Mouse (Mus musculus) megakaryocyte, adult 5-6 weeks (primary cell): ENCODE measurements at regions not wholly inside any gene's neighbourhood (a gene's known extent, or its start where the extent isn't known, plus 50 kb on each side); places are given as distances from the start of the nearest gene placed in this dataset.
A peak's percentile ranks its signal among the peaks of the same experiment; 100 is the strongest.

ENCODE experiments used
- ATAC-seq: 2 replicates; pipeline ENCODE4 v1.8.0; 2016; ENCODE audit warnings: mild to moderate bottlenecking, inconsistent platforms; ENCODE audit not compliant: poor library complexity, severe bottlenecking

DNA sequence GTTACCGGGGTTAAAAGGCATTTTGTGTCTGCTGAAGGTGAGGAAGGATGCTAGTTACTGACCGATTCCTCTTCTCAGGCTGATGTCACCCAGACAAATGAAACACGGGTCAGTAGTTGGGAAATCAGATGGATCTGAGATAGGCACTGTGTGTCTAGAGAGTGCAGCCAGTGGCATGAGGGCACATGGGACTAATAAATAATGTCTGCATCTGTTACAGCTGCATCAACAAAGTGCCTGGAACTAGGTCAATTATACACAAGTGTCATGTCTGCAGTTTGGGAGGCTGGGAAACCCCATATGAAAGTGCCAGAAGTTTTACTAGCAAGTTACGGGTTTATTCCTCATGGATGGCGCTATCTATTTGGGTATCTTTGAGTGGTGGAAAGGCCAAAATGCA, 68.8 kb downstream of the Cxcl12 start:
- no peak for ATAC-seq

DNA sequence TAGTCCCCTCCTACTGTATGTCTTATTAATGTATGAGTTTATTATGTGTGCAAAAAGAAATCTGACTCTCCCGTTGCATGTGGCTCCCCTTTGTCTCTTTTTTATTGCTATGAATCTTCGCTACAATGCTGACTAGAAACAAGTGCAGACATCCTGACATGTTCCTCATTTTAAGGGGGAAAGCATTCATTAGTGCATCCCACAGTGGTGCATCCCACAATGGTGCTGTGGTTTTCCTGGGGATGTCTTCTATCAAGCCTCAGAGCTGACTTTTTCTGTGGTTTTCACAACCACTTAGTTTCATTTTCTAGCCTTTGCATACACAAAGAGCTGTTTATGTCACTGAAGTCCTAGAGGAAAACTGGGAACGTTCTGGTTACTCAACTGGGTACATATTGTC, 72.9 kb downstream of the Cxcl12 start:
- ATAC-seq: peak; percentile 18; the same call in 1 of the 2 replicates

DNA sequence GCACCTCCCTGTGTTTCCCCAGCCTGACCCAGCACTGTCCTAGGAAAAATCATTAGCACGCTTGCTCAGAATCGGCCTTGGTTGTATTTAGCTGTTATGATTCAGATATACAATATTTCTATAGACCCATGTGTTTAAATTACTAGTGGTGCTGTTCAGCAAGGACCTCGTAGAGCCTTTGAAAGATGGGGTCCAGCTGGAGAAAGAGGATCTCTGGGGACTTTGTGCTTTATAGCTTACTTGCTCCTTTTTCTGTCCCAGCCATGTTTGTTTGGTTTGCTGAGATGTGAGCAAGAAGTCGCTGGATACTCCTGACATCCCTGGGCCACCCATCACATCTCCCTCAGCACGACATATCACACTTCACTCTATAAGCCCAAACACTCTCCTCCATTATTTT, 77.1 kb downstream of the Cxcl12 start:
- no peak for ATAC-seq

DNA sequence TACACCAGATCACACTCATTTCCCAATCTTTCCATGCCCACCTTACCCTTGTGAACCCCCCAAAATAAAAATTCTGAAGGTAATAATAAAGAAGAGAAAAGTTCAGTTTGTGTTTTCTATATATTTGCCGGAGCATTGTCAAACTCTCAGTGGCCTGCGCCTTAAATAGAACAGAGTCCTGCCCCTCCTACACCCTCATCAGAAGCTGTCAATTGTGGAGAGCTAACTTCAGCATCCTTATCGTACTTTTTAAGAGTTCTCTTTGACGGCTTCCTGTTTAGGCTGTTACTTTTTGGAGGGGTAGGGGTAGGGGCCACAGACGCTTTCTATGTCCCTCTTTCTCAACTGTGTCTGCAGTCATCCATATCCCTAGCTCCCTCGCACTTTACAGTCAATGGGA, 77.5 kb downstream of the Cxcl12 start:
- no peak for ATAC-seq

DNA sequence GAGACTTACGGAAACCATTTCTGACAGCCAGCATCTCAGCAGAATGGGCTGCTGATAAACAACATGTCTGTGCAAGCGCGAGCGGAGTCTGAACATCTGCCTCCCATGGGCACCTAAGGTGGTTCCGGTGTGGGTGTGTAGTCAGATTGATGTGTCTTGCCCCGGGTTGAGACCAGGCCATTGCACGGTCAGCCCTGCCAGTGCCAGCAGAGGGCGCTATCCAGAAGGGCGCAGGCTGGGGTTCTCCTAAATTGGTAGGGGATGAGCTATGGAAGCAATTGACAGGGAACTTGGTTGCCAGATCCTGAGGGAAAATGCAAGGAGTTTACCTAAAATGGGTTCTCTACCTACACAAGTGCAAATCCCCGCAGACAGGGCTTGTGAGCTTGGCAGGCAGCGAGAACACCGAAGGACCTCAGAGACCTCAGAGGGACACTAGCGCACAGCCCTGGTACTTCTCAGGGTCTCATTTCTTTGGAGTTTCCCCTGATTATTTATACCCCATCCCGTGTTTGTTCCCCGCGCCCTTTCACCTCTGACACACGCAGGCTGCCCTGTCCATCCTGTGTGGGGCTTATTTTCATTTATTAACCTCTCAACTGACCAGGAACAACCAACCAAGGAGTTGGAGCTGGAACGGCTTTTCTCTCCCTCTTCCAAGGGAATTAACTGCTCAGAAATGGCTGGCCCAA, 81.0 kb downstream of the Cxcl12 start:
- ATAC-seq: peak; percentile 66; the same call in 1 of the 2 replicates

DNA sequence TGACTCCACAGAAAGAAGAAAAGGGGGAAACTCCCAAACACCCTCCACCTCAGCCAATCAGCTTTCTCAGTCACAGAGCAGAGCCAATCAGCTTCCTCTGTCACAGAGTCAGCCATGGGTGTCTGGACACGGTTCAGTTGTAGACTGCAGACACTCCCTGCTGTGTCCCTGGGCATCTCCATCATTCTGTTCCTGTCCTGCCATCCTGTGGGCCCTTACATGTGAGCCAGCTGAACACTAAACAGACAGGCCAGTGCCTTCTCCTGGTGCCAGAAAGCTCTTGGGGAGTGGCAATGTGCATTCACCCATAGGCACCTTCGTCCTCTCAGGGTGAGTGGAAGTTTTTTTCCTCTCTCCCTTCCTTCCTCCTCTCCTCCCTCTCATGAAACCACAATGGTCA, 81.7 kb downstream of the Cxcl12 start:
- no peak for ATAC-seq

DNA sequence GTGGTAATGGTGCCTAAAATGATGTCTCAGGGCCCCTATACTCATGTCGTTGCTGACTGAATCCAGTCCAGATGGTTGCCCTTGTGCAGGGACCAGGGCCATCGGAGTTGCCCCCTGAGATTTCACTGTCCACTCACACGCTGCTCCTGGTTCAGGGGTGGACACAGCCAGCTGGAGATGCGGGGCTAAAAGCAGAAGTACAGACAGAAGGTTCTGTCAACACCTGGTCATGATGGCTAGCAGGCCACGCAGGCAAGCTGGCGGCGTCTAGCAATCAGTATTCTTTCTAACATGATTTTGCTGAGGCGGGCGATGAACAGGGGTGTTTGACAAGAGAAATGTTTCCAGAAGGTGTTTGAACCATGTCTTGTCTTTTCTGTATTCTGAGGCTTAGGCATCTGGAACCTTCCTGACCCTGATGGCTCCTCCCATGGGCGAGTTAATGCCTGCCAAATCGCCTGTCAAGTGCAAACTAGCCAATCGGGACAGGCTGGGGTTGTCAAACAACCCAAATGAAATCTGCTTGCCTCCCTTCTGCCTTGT, 83.1 kb downstream of the Cxcl12 start:
- ATAC-seq: no peak

DNA sequence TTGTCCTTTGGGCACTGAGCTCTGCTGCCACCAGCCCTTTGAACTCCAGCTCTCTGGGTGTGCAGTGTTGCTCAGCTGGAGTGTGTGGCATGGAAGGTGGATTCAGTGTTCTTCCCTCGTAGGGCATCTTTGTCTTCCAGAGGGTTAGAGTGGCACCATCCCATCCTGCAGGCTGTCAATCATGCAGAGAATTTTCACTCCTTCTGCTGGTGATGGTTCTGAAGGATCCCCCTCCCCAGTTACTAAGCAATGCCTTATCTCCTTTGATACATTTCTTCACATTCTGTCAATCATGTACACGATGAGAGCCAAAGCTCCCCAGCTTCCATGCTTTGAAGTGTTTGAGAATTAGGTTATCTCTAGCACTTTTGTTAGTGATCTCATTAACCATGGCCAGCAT, 84.0 kb downstream of the Cxcl12 start:
- ATAC-seq: no peak

DNA sequence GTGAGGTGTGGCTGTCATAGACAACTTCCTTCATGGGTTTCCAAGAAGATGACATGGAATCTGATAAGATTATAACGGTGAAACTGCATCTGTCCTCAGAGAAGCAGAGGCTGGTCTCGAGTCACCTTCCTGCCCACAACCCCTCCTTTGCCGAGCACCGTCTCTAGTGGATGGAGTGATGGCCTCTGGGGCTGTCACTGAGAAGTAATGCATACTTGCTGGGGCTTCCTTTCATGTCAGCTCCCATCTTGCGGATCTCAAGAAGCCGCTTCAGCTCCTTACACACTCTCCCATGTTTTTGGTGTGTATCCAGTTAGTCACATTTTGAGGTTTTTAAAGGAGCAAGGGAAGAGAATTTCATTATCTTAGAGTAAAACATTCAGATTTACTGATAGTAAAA, 84.7 kb downstream of the Cxcl12 start:
- no peak for ATAC-seq

DNA sequence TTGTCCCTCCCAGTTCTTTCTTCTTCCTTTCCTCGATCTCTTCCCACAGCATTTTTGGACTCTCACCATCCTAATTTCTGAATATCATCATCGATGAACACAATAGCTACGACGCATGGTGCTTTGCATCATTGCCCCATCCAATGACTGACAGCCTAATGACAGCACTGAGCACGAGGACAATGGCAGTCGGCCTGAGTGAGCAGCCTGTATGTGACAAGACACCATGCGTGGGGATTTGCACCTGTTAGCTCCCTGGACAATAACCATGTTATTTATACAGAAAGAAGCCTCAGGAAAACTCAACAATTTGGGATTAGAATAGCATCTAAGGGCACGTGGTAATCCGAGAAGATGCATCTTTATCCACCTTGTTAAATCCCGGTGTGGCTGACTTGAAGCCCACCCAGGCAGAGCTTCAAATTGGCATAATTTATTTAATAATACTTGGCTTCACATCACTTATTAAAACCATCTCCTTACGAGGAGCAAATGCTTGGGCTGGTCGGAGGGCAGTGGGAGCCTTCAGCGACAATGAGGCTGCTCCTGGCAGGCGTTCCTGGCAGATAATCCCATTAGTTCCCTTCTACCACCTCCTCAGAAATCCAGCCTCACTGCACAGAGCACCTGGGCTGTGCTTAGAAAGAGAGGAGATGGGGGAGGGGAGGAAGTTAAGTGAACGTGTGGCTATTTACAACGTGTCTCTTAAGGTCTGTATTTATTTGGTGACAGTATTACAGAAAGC, 85.4 kb downstream of the Cxcl12 start:
- ATAC-seq: no peak

DNA sequence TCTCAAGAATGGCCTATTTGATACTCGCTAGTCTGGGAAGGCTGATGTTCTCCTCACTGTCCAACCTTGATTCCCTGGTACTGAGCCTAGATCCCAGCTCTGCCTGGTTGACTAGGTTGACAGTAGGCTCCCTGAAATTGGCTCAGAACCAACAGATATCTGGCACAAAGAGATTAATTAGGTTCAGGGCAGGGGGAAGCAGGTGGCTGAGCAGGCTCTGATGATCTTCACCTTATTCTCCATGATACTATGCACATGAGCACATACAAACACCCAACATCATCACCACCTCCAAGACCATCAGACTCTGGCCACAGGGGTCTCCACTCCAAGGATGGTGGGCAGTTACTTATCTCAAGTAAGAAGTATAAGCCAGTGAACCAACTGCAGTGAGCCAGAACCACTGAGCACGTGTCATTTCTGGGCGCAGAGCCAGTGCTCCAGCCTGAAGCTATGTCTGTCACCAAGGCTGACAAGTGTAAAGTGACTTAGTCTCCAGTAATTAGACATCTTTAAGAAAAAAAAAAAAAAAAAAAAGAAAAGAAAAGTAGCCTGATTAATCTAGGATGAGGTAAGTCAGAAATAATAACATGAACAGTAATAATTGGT, 86.4 kb downstream of the Cxcl12 start:
- no peak for ATAC-seq

DNA sequence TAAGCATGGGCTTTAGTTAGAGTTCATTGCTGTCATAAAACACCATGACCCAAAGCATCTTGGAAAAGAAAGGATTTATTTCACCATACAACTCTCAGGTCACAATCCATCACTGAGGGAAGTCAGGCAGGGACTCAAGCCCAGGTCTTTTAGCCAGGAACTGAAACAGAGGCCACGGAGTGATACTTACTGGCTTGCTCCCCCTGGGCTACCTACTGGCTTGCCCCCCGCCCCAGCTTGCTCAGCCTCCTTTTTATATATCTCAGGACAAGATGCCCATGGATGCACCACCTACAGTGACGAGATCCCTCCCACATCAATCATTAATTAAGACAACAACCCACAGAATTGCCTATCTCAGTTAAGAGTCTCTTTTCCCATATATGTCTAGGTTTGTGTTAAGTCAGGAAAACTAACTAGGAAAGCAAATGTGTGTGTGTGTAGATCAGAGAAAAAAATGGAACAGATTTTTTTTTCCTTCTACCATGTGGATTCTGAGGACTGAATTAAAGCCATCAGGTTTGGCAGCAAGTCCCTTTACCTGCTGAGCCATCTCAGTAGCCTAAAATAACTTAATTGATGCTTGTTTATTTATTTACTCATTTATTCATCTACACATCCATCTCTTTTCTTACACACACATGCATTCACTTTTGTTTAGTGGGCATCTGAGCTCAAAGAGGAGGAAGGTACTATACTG, 87.2 kb downstream of the Cxcl12 start:
- no peak for ATAC-seq

DNA sequence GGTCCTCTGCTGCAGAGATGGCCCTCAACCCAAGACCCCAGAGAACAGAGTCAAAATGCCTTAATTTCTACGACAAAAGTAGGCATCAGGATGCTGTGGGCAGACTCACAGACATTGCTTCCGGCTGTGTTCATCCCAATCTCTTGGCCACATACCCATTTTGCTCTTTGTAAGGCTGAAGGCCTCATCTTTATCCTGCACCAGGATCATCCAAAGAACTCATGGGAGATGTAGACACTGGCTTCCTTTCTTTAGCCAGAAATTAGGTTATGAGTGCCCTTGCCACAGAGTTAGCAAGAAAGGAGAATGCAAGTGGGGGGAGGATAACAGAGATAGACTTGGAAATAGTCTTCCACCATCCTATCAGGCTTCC, 87.8 kb downstream of the Cxcl12 start:
- no peak for ATAC-seq

DNA sequence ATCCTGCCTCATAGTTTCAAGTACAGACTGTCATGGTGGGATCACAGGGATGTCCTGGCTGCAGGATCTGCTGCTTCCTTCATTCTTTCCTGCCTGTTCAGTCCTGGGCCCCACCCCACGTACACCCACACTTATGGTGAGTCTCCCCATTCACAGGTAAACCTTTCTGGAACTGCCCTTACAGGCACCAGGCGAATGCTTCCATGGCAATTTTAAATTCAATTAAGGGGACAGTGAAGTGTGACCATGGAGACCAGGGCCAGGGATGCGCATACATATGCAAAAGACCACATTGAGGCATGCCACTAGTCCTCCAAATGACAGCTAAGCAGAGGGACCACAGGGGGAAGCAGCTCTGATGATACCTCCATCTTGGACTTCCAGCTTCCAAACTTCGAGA, 89.3 kb downstream of the Cxcl12 start:
- ATAC-seq: no peak

DNA sequence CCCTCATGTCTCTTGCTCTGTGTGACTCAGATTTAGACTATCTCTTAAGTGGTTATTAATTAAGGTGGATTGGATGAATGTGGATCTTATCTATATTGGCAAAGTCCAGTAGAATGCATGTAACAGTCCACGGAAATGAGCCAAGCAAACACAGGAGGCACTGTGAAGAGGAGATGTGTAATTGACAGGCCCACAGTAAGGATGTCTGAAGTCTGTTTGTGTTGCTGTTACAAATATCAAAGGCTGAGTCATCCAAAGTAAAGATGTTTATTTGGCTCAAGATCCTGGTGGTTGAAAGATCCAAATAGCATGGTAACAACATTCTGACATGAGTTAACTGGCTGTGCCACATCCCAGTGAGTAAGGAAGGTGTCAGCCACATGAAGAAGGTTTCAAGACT, 99.6 kb downstream of the Cxcl12 start:
- ATAC-seq: no peak

DNA sequence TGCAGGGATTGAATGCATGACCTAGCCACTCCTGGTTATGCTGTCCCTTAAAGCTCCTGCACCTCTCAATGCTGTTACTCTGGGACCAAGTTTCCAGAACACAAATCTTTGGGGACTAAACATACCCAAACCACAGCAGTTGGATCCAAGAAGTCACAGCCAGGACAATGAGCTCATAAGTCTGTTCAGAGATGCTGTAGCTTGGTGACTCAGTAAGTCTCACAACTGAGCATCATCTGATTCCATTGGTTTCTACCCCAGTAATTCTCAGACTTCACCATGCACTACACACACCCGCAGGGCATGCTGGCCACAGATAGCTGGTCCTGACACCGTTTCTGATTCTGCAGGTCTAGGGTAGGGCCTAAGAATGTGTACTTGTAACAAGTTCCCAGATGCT, 100.0 kb downstream of the Cxcl12 start:
- ATAC-seq: no peak

DNA sequence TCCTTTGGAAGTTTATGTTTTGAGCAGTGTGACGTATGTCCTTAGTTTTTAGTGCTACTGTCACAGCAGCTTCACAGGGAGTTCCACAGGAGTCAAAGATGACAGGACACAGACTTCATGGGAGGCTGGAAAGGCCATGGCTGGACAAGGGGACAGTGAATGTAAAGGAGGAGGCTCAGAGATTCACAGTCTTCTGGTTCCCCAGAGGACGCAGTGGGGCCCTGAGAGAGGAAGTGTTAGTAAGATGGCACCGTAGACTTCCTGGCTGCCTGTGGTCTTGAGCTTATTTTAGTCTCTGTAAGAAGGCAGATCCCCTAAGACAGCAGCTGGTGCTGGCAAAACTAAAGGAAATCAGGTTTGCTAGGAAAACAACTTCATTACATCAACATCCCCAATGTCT, 101.9 kb downstream of the Cxcl12 start:
- no peak for ATAC-seq

DNA sequence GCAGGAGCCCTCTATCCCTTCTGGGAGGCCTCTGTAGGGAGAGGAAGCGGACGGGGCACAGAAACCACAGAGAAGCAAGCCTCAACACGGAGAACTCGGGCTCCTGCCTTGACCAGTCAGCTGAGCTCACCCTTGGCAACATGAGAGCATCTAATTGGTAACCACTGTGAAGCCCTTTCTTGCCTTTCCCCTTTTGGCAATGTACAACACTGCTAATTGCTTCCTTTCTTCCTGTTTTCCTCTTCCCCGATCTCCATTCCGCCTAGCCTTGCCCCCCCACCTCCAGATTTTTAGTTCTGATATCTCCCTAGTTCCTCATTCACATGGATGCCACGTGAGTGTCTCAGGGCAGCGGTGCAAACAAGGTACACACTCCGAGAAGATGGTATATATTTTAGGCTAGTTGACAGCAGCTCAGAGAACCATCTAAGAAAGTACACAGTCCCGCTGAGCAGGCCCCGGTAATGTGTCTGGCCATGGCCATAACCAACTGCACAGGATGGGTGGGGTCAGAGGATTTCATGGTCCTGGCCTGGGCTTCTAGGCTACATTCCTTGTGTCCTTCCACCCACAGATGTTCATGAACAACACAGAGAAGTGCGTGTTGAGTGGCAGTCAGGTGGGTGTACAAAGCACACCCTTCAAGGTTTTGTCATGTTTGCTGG, 103.4 kb downstream of the Cxcl12 start:
- peak; percentile 68 for ATAC-seq

DNA sequence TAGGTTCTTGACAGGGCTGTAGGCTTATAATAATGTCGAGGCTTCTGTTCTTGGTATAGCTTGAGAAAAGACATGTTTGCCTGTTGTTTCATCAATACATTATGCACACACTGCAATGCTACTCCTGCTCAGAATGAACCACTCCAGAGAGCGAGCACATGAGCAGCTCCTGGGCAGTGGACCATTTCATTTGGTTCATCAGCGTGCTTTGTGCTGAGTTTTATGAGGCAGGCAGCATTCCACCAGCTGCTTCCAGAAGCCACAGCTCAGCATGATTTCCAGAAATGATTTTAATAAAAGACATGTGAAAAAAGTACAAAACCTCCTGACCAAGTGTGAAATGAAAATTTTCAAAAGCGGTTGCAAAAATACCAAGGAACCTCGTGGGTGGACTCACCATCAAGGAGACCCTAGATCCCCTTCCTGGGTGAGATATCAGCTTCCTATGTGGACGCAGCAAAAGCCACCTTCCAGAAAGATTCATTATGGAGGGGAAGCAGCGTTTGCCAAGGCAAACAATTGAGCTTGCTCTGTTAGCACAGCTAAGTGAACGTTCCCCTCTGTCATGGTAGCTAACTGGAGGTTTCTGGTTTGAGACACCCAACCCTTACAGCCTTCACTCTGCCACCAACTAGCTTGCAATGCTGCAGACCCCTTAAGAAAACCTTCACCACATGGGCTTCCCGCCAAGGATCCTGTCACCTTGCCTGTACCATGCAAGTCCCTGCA, 104.1 kb downstream of the Cxcl12 start:
- no peak for ATAC-seq

DNA sequence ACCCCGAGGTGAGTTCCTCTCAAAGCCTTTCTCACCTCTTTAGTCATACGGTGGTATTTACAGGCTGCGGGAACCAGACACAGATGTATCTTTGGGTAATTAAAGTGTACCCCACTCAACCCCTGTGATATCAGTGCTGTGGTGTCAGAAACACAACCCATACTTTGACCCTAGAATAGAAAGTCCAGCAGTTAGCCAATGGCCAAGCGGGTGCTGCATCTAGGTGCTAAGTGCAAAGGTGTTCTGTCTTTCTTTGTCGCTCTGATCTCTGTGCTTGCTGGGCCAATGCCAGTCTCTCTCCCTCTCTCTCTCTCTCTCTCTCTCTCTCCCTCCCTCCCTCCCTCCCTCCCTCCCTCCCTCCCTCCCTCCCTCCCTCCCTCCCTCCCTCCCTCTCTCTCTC, 107.6 kb downstream of the Cxcl12 start:
- ATAC-seq: no peak
